Mouse (Mus musculus) ES-Bruce4 (cell line): ENCODE results near the gene Pi4k2a. TPM values are rescaled to one million over a fixed set of nuclear protein-coding genes. Genes with fewer than 3 reads are reported as not detected.

Source experiments
- H3K27ac ChIP-seq: 2 replicates; pipeline ENCODE4 v1.5.1; 2012; ENCODE audit warnings: low read length, inconsistent platforms; ENCODE audit not compliant: insufficient read depth
- H3K27me3 ChIP-seq: 2 replicates; pipeline ENCODE4 v1.6.1; 2012; ENCODE audit warnings: mild to moderate bottlenecking, low read length, inconsistent platforms; ENCODE audit not compliant: control insufficient read depth, poor library complexity, insufficient read depth, severe bottlenecking
- H3K36me3 ChIP-seq: 2 replicates; pipeline ENCODE4 v1.6.1; 2012; ENCODE audit warnings: inconsistent platforms, mild to moderate bottlenecking, low read length, moderate library complexity; ENCODE audit not compliant: control insufficient read depth, poor library complexity, insufficient read depth, severe bottlenecking
- H3K4me1 ChIP-seq: one replicate; pipeline ENCODE4 v1.8.1; 2011; ENCODE audit warnings: low read length; ENCODE audit not compliant: control insufficient read depth, insufficient read depth
- H3K4me3 ChIP-seq: 2 replicates; pipeline ENCODE4 v1.5.1; 2011; ENCODE audit warnings: low read depth, mild to moderate bottlenecking, low read length
- H3K9ac ChIP-seq: 2 replicates; pipeline ENCODE4 v1.6.1; 2012; ENCODE audit warnings: low read depth, mild to moderate bottlenecking, inconsistent platforms; ENCODE audit not compliant: poor library complexity, severe bottlenecking
- H3K9me3 ChIP-seq: replicated peaks from 2 replicates; pipeline ENCODE4 v1.6.1; 2012; ENCODE audit warnings: mild to moderate bottlenecking, low read length, inconsistent platforms; ENCODE audit not compliant: control insufficient read depth, poor library complexity, insufficient read depth, severe bottlenecking
- CTCF ChIP-seq: IDR thresholded peaks from one replicate; pipeline ENCODE4 v1.8.1; 2011; ENCODE audit warnings: low read depth, low read length
- EP300 ChIP-seq: IDR thresholded peaks from 2 replicates; pipeline ENCODE4 v1.6.1; 2011; ENCODE audit warnings: low read depth, low read length; ENCODE audit not compliant: insufficient read depth
- POLR2A ChIP-seq: IDR thresholded peaks from one replicate; pipeline ENCODE4 v1.8.1; 2011; ENCODE audit warnings: low read length; ENCODE audit not compliant: insufficient read depth
- polyA plus RNA-seq: library from polyadenylated mRNA; stranded (reverse); fragments of >200 nt; gene quantifications from 2 replicates; pipeline ENCODE4 v1.2.4, GENCODE M21; 2011; ENCODE audit warnings: low read depth; ENCODE audit not compliant: missing spikeins, insufficient read depth, insufficient read length

Gene Pi4k2a
- polyA plus RNA-seq, 1 experiment = 27.2 TPM

DNA sequence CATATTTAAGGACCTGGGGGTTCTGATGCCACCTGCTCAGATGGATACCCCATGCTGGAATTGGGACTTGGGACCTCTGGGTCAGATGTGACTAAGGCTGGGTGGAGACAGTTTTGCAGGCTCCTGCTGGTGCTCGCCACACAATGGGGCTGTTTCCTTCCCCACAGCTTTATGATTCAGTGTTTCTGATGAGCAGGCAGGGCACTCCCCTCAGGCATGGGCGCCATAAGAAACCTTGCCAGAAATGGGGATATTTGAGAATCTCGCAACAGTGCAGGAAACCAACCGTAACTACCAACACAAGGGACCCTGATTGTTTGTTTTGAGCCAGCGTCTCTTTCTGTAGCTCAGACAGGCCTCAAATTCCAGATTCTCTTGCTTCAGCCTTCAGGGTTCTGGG, 40.8 kb downstream of the Pi4k2a start:
- peaks cover 3% of the 10 kb centered on the region for H3K4me1 ChIP-seq
- H3K36me3 ChIP-seq = no peaks in the 10 kb centered on the region
- peak overlapping the region; percentile 97 for H3K27ac ChIP-seq
- TF ChIP-seq POLR2A = no peak
- no peak for TF ChIP-seq EP300
- no peak for TF ChIP-seq CTCF
- no peaks in the 10 kb centered on the region for H3K9me3 ChIP-seq
- no peaks in the 10 kb centered on the region for H3K27me3 ChIP-seq
- no peak overlapping the region for H3K9ac ChIP-seq
- H3K4me3 ChIP-seq = no peak overlapping the region

DNA sequence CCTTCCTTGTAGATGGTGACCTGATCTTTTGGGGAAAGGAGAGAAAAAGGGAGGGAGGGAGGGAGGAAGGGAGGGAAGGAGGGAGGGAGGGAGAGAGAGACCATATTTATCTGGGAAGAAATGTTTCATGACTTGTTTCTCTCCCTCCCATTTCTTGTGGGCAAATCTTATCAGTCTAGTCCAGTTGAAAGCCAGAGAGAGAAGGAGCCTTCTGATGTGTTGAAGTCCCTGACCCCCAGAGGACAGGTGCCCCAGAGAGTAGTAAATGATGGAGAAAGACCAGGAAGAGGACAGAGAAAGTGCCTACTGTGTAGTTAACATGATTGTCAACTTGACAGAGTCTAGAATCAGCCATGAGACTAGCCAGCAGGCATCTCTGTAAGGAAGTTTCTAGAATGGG, 44.8 kb downstream of the Pi4k2a start:
- Histone ChIP-seq H3K36me3 (no peaks in the 10 kb centered on the region), H3K4me1 (peaks cover 2% of the 10 kb centered on the region), H3K9ac (peak overlapping the region; percentile 28; the same call in 1 of the 2 replicates), H3K27ac (peak overlapping the region; percentile 91), H3K9me3 (no peaks in the 10 kb centered on the region), H3K4me3 (no peak overlapping the region), H3K27me3 (no peaks in the 10 kb centered on the region)
- no peak for TF ChIP-seq POLR2A
- TF ChIP-seq EP300 = no peak

DNA sequence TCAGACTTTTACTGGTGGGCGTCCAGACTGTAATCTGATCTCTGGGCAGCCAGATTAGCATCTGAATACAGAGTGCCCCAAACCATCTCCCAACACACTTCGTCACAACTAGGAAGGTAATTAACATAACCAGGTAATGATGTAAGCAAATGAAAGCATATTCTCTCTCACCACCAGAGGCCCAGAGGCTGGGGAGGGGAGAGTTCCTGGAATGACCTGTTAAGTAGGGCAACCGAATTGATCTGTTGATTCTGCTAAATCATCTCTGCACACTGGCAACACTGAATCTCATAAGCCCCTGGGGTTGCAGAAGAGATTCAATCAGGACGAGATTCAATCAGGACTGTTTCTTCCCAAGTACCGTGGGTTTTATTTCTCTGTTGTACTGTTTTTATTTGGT, 45.9 kb downstream of the Pi4k2a start:
- no peaks in the 10 kb centered on the region for H3K9me3 ChIP-seq
- H3K9ac ChIP-seq = peak overlapping the region; percentile 70; the same call in 1 of the 2 replicates
- H3K4me1 ChIP-seq = peaks cover 2% of the 10 kb centered on the region
- H3K27ac ChIP-seq = peak overlapping the region; percentile 91
- H3K27me3 ChIP-seq = no peaks in the 10 kb centered on the region
- TF ChIP-seq CTCF (no peak), EP300 (peak; percentile 88)
- no peak overlapping the region for H3K4me3 ChIP-seq
- no peaks in the 10 kb centered on the region for H3K36me3 ChIP-seq

DNA sequence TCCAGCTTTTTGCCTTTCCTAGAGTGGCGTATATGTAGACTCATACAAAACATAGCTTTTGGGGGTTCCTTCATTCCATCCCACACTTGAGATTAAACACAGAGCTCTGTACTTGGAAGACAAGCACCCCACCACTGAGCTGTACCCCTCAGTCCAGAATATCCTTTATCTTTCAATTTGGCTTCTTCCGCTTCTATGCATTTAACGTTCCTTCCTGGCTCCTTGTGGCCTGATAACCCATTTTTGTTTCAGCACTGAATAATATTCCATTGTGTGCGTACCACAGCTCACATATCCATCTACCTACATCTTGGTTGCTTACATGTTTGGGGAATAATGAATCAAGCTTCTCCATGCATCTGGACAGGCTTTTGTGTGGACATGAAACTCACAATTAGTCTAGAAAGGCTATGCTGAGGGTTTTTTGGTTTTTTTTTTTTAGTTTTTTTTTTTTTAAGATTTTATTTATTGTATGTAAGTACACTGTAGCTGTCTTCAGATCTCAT, 47.0 kb downstream of the Pi4k2a start:
- Histone ChIP-seq H3K9ac (peak overlapping the region; percentile 70), H3K9me3 (no peaks in the 10 kb centered on the region), H3K27ac (peak overlapping the region; percentile 91), H3K27me3 (no peaks in the 10 kb centered on the region), H3K4me3 (peak overlapping the region; percentile 57), H3K36me3 (no peaks in the 10 kb centered on the region), H3K4me1 (peaks cover 2% of the 10 kb centered on the region)
- TF ChIP-seq POLR2A = no peak

DNA sequence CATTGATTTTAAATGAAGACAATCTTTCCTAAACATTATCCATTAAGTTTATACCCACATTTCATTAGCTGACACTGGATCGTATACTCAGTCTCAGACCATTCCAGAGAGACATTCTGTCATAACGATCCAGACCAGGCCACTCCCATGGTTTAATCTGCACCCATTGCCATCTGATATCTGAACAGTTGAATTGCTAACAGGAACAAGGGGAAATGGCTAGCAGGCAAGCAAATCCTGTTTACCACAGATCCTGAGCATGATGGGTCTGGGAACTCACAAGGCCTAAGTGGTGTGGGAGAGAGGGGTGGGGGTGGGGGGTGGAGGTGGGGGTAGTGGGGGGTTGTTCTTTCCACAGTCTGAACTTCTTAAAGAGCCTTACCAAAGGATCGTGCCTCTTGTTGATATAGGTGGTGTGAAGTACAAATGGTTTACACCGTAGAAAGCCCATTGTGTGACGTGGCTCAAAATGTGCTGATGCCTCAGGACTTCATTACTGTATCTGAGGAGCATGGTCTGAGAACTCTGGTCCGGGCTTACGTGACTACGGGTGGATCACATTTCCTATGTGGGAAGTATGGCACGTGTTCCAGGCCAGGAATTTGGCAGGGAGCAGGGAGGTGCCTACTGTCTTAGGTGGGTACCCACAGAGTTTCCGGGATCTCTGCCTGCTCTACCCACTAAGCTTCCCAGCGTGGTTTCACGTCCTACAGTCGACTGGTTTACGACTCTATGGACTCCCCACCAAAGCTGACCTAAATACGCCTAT, 48.4 kb downstream of the Pi4k2a start:
- Histone ChIP-seq H3K9me3 (no peaks in the 10 kb centered on the region), H3K4me1 (no peaks in the 10 kb centered on the region), H3K4me3 (no peak overlapping the region), H3K27ac (peak overlapping the region; percentile 30), H3K9ac (no peak overlapping the region), H3K36me3 (no peaks in the 10 kb centered on the region), H3K27me3 (no peaks in the 10 kb centered on the region)
- TF ChIP-seq CTCF = no peak
- no peak for TF ChIP-seq EP300
- no peak for TF ChIP-seq POLR2A

DNA sequence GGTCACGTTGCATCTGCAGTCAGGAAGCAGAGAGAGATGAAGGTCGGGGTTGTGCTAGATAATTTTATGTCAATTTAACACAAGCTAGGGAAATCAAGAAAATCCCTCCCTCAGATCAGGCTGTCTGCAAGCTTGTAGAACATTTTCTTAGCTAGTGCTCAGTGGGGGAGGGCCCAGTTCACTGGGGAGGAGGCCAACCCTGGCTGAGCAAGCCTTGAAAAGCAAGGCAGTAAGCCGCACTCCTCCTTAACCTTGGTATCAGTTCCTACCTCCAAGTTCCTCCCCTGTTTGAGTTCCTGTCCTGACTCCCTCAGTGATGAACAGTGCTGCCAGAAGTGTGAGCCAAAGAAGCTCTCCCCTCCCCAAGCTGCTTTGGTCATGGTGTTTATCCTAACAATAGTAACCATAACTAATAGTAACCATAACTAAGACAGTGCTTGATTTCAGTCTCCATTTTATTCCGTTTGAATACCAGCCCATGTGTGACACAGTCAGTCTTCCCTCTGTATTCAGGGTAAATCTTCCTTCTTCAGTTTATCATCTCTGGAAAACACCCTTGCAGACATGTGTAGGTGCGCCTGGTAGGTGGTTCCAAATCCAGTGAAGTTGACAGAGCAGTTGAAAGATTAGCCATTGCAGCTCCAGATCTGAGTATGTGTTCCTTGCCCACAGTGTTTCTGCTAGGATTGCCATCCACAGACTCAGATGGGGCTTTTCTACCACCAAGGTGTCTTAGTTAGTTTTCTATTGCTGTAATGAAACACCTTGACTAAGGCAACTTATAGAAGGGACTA, 49.7 kb downstream of the Pi4k2a start:
- H3K27me3 ChIP-seq = no peaks in the 10 kb centered on the region
- no peaks in the 10 kb centered on the region for H3K9me3 ChIP-seq
- H3K36me3 ChIP-seq = no peaks in the 10 kb centered on the region
- no peak overlapping the region for H3K4me3 ChIP-seq
- H3K9ac ChIP-seq = no peak overlapping the region
- H3K4me1 ChIP-seq = no peaks in the 10 kb centered on the region
- peak overlapping the region; percentile 10; the same call in 1 of the 2 replicates for H3K27ac ChIP-seq
- TF ChIP-seq POLR2A (no peak), CTCF (no peak), EP300 (no peak)
